Mouse (Mus musculus) liver, postnatal 0 days (tissue): Measurements from ENCODE around the gene Tmem169. TPM values are rescaled to one million over a fixed set of nuclear protein-coding genes. Genes with fewer than 3 reads are reported as not detected.

Experiments used
- ATAC-seq: fragments of 200-750 bp; cut with Nextera tagmentation; 2 replicates; pipeline ENCODE4 v1.8.0; 2017; ENCODE audit warnings: mild to moderate bottlenecking, moderate library complexity
- DNase-seq: peaks from one replicate; pipeline ENCODE4 v3.0.0-alpha.2; 2016
- H3K27ac ChIP-seq: fragments of 300-500 bp; sonication (generic); 2 replicates; pipeline ENCODE4 v1.5.1; 2014; ENCODE audit warnings: antibody characterized with exemption, moderate library complexity, mild to moderate bottlenecking, low read depth
- H3K27me3 ChIP-seq: fragments of 300-500 bp; sonication (generic); 2 replicates; pipeline ENCODE4 v1.6.1; 2014; ENCODE audit warnings: low read length, control low read depth, mixed read lengths; ENCODE audit not compliant: insufficient read depth
- H3K36me3 ChIP-seq: fragments of 300-500 bp; sonication (generic); replicated peaks from 2 replicates; pipeline ENCODE4 v1.6.1; 2014; ENCODE audit warnings: mild to moderate bottlenecking, control low read depth, low read length, moderate library complexity, mixed read lengths; ENCODE audit not compliant: insufficient read depth
- H3K4me1 ChIP-seq: fragments of 300-500 bp; sonication (generic); 2 replicates; pipeline ENCODE4 v1.6.1; 2014; ENCODE audit warnings: antibody characterized with exemption, mild to moderate bottlenecking, control low read depth; ENCODE audit not compliant: insufficient read depth
- H3K4me2 ChIP-seq: fragments of 300-500 bp; sonication (generic); 2 replicates; pipeline ENCODE4 v1.6.1; 2014; ENCODE audit warnings: low read depth, mild to moderate bottlenecking, low read length, moderate library complexity, mixed read lengths
- H3K4me3 ChIP-seq: fragments of 300-500 bp; sonication (generic); 2 replicates; pipeline ENCODE4 v1.5.1; 2014; ENCODE audit warnings: low read depth, low read length
- H3K9ac ChIP-seq: fragments of 300-500 bp; sonication (generic); replicated peaks from 2 replicates; pipeline ENCODE4 v1.6.1; 2014; ENCODE audit warnings: mild to moderate bottlenecking, moderate library complexity
- H3K9me3 ChIP-seq: fragments of 300-500 bp; sonication (generic); 2 replicates; pipeline ENCODE4 v1.6.1; 2016; ENCODE audit warnings: mild to moderate bottlenecking, control low read depth, low read length, mixed read lengths
- CTCF ChIP-seq: sonication (generic); IDR thresholded peaks from 2 replicates; pipeline ENCODE4 v1.5.1; 2016; ENCODE audit warnings: antibody characterized with exemption, low read depth
- EP300 ChIP-seq: IDR thresholded peaks from 2 replicates; pipeline ENCODE4 v1.6.1; 2016; ENCODE audit warnings: antibody characterized with exemption, low read depth, mild to moderate bottlenecking
- WGBS: fragments of 180-500 bp; shearing (Covaris S2); extraction: QIAGEN DNeasy Blood & Tissue Kit; methylation state at CpG from one replicate; pipeline ENCODE4 v1.1.7; 2014; ENCODE audit not compliant: insufficient replicate concordance; 5-methylcytosine and 5-hydroxymethylcytosine counted together
- polyA plus RNA-seq: library from polyadenylated mRNA; unstranded; fragments of >200 nt; fragmentation: Nextera tagmentation; extraction: Ambion mirVana; gene quantifications from 2 replicates; pipeline ENCODE4 v1.2.1, GENCODE M21; 2015

The Tmem169 gene
- polyA plus RNA-seq, 1 experiment from 2014 or later, result 0.29 TPM

- H3K4me1 ChIP-seq, result peaks cover 3% of the 10 kb centered on the region; the same call in 1 of the 2 replicates
- ATAC-seq (peak; percentile 89), DNase-seq (peak; percentile 37)
- 47% methylated on average over 4 of the region's 4 CpGs for WGBS
- H3K27ac ChIP-seq, result peak overlapping the region; percentile 71
- H3K36me3 ChIP-seq, result no peaks in the 10 kb centered on the region
- TF ChIP-seq EP300 (peak; percentile 30; the same call in 1 of the 2 replicates), CTCF (no peak)
- H3K27me3 ChIP-seq, result no peaks in the 10 kb centered on the region
- no peaks in the 10 kb centered on the region for H3K9me3 ChIP-seq
- H3K4me2 ChIP-seq, result no peak overlapping the region
- H3K9ac ChIP-seq, result no peak overlapping the region
- no peak overlapping the region for H3K4me3 ChIP-seq
Observed at GRCm38 (mm10) chr1:72293869-72294663, 9.9 kb downstream of the Tmem169 start.

- no peaks in the 10 kb centered on the region for H3K9me3 ChIP-seq
- no peak for ATAC-seq
- no peak for DNase-seq
- TF ChIP-seq EP300, result no peak
- no peak for TF ChIP-seq CTCF
- peaks cover 3% of the 10 kb centered on the region; the same call in 1 of the 2 replicates for H3K4me1 ChIP-seq
- no peaks in the 10 kb centered on the region for H3K27me3 ChIP-seq
- no peak overlapping the region for H3K4me3 ChIP-seq
- H3K27ac ChIP-seq, result no peak overlapping the region
- 64% methylated on average over 8 of the region's 8 CpGs for WGBS
- no peaks in the 10 kb centered on the region for H3K36me3 ChIP-seq
- no peak overlapping the region for H3K9ac ChIP-seq
- H3K4me2 ChIP-seq, result no peak overlapping the region
Observed at GRCm38 (mm10) chr1:72295746-72296145, 11.6 kb downstream of the Tmem169 start.

- 51% methylated on average over 1 of the region's 1 CpGs for WGBS
- H3K4me3 ChIP-seq, result no peak overlapping the region
- TF ChIP-seq CTCF (no peak), EP300 (no peak)
- no peaks in the 10 kb centered on the region for H3K9me3 ChIP-seq
- no peaks in the 10 kb centered on the region for H3K36me3 ChIP-seq
- no peaks in the 10 kb centered on the region for H3K27me3 ChIP-seq
- H3K27ac ChIP-seq, result no peak overlapping the region
- no peak overlapping the region for H3K4me2 ChIP-seq
- ATAC-seq, result no peak
- peaks cover 7% of the 10 kb centered on the region for H3K4me1 ChIP-seq
- no peak for DNase-seq
- H3K9ac ChIP-seq, result no peak overlapping the region
Observed at GRCm38 (mm10) chr1:72301845-72302244, 17.7 kb downstream of the Tmem169 start.

- DNase-seq (no peak), ATAC-seq (no peak)
- Histone ChIP-seq H3K9me3 (no peaks in the 10 kb centered on the region), H3K9ac (no peak overlapping the region), H3K36me3 (no peaks in the 10 kb centered on the region), H3K4me3 (no peak overlapping the region; the same call in 1 of the 2 replicates), H3K4me2 (peak overlapping the region; percentile 84), H3K27me3 (no peaks in the 10 kb centered on the region), H3K27ac (no peak overlapping the region), H3K4me1 (peaks cover 12% of the 10 kb centered on the region)
- WGBS, result 48% methylated on average over 3 of the region's 3 CpGs
- TF ChIP-seq EP300 (no peak), CTCF (no peak)
Observed at GRCm38 (mm10) chr1:72306241-72306640, 22.1 kb downstream of the Tmem169 start.

- WGBS, result under 1% methylated on average over 11 of the region's 11 CpGs
- DNase-seq (peak; percentile 43), ATAC-seq (peak; percentile 82)
- H3K27me3 ChIP-seq, result no peaks in the 10 kb centered on the region
- H3K4me1 ChIP-seq, result peaks cover 12% of the 10 kb centered on the region
- H3K9ac ChIP-seq, result peak overlapping the region; percentile 71
- no peaks in the 10 kb centered on the region for H3K36me3 ChIP-seq
- peak overlapping the region; percentile 84 for H3K4me2 ChIP-seq
- H3K27ac ChIP-seq, result peak overlapping the region; percentile 88
- H3K9me3 ChIP-seq, result no peaks in the 10 kb centered on the region
- TF ChIP-seq CTCF, result peak; percentile 61
- TF ChIP-seq EP300, result no peak
- peak overlapping the region; percentile 73 for H3K4me3 ChIP-seq
Observed at GRCm38 (mm10) chr1:72306679-72307181, 22.6 kb downstream of the Tmem169 start.

GRCm38 (mm10) chr1:72307317-72307798, 23.2 kb downstream of the Tmem169 start, which contains the start of gene Xrcc5:
Gene Xrcc5 (plus strand): TSS chr1:72307421.
- Histone ChIP-seq H3K4me2 (peak within 1 kb of the TSS; percentile 84), H3K27me3 (no peaks in the 10 kb centered on the region), H3K4me3 (peak within 1 kb of the TSS; percentile 73), H3K27ac (peak within 1 kb of the TSS; percentile 88), H3K9me3 (no peaks in the 10 kb centered on the region), H3K9ac (peak within 1 kb of the TSS; percentile 71), H3K36me3 (no peaks in the 10 kb centered on the region), H3K4me1 (peaks cover 12% of the 10 kb centered on the region)
- ATAC-seq, result peak; percentile 96
- peak; percentile 90 for DNase-seq
- under 1% methylated on average over 21 of the region's 21 CpGs for WGBS
- TF ChIP-seq EP300, result peak; percentile 48; the same call in 1 of the 2 replicates
- TF ChIP-seq CTCF, result no peak
